14 mouse cellular contexts compared by ENCODE assay signal in genomic region chr5:120777478-120777877, GRCm38 (mm10). TPM values are rescaled to one million over a fixed set of nuclear protein-coding genes. Genes with fewer than 3 reads are reported as not detected.
DNase-seq lines count a peak whose midpoint lies in the region.
"Had no signal": no experiment of that assay in that cellular context is flagged by ENCODE, and none has a peak within 500 bp of the region (broad histone marks: within the 10 kb centered on the region; RNA-seq: fewer than 3 reads in every experiment).

Gene Oas3 (minus strand): TSS chr5:120777661.

- peak within 1 kb of the TSS; percentile 80 for H3K27ac ChIP-seq in macrophage
- H3K27ac ChIP-seq: embryonic facial prominence, embryonic 10.5 days had no signal

- H3K36me3 ChIP-seq in macrophage (ENCODE audit: inconsistent target): peaks cover 27% of the 10 kb centered on the region
- H3K36me3 ChIP-seq: embryonic facial prominence, embryonic 10.5 days had no signal

- 3% methylated on average over 9 of the region's 9 CpGs for WGBS in macrophage (ENCODE audit: missing documents)

- H3K79me2 ChIP-seq in macrophage (ENCODE audit: inconsistent target): peaks cover 47% of the 10 kb centered on the region

- peak; percentile 27 to 60 for DNase-seq in spleen, postnatal 36 days (ENCODE audit: low spot score in 2 of 2)
- DNase-seq in spleen, adult 18-20 months: no peak
- peak; percentile 43 for DNase-seq in T-cell, adult 2 months (ENCODE audit: low spot score)
- no peak for DNase-seq in cerebellum, adult 8-10 months
- DNase-seq in gastrocnemius, adult 18-20 months (ENCODE audit: low spot score): no peak
- no peak for DNase-seq in kidney, postnatal 25 days
- DNase-seq: adrenal gland, adult 8-10 months; cerebellum, adult 11-12 months; gastrocnemius, postnatal 36 days; right cerebral cortex, postnatal 25 days had no signal

- peak within 1 kb of the TSS; percentile 78 for H3K4me3 ChIP-seq in macrophage (ENCODE audit: inconsistent target)
- H3K4me3 ChIP-seq: embryonic facial prominence, embryonic 10.5 days had no signal

RNA-seq across cellular contexts. Expression of gene Oas3, which starts in this region (rescaled TPM):
- 100 to 1,000 TPM in 15 of 26 experiments, 10 to 100 TPM in 11; 43.7 to 450 (median 323) TPM for total RNA-seq in macrophage (2018; cell fraction: chromatin; rRNA removed)
- 100 to 1,000 TPM in 16 of 26 experiments, 10 to 100 TPM in 10; 61.9 to 594 (median 264) TPM for total RNA-seq in macrophage (2018; cell fraction: cytosol; rRNA removed)
- total RNA-seq in macrophage (2018; cell fraction: nucleus; rRNA removed): 100 to 1,000 TPM in 17 of 26 experiments, 10 to 100 TPM in 9; 71.9 to 656 (median 415) TPM
- polyA plus RNA-seq in macrophage (2018): 41.1 to 153 TPM (median 78.6 TPM) in 3 replicates
- not detected for total RNA-seq in gastrocnemius, adult 18-20 months (2021)
- total RNA-seq: gastrocnemius, postnatal 36 days; layer of hippocampus, postnatal 14 days had no signal
- polyA plus RNA-seq: embryonic facial prominence, embryonic 10.5 days; kidney, embryonic 14.5 days had no signal

Comparison
In these comparisons a context has a peak if more than half of its experiments do, and no peak if none do; other contexts are left out.
1. DNase-seq: peak in spleen, postnatal 36 days (2 of 2) and T-cell, adult 2 months (single experiment); none in spleen, adult 18-20 months (0 of 2), cerebellum, adult 8-10 months (single experiment), gastrocnemius, adult 18-20 months (single experiment) and kidney, postnatal 25 days (0 of 2).